Mouse (Mus musculus): ENCODE data around the gene Cyp3a11.
"Not testable (repeated sequence)": the region's sequence is repeated elsewhere in the genome, so short reads cannot be mapped to it uniquely, and the experiment has no call there.

Gene Cyp3a11

GRCm38 (mm10) chr5:145879688-145880087 is at the start of gene Cyp3a11:
TSS of gene Cyp3a11 (minus strand) at chr5:145879964.
- DNase-seq (ENCODE audit: low read depth): no peak

GRCm38 (mm10) chr5:145912912-145913311 is 33.1 kb upstream of the Cyp3a11 start:
- no peak for DNase-seq (ENCODE audit: low read depth)

DNA sequence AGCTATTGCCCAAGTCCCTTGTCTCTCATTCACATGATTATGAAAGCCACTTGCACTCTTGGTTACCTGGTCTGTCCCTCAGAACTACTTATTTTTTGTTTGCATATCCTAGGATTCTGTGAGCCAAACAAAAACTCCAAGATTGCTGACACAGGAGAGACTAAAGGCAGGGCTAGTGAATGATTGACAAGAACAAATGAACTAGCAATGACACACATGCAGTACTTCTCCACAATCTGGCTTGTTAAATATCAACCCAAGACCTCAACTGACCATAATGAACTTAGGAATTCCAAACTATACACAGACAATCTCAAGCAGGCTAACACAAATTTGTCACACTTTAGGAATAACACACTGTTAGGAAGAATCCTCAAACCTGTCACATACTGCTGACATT is 32.0 kb upstream of the Cyp3a11 start:
- DNase-seq (ENCODE audit: low read depth): no peak

GRCm38 (mm10) chr5:145906937-145907336 is 27.2 kb upstream of the Cyp3a11 start:
- not testable (repeated sequence) for DNase-seq (ENCODE audit: low read depth)

GRCm38 (mm10) chr5:145904535-145904934 is 24.8 kb upstream of the Cyp3a11 start:
- no peak for DNase-seq (ENCODE audit: low read depth)

DNA sequence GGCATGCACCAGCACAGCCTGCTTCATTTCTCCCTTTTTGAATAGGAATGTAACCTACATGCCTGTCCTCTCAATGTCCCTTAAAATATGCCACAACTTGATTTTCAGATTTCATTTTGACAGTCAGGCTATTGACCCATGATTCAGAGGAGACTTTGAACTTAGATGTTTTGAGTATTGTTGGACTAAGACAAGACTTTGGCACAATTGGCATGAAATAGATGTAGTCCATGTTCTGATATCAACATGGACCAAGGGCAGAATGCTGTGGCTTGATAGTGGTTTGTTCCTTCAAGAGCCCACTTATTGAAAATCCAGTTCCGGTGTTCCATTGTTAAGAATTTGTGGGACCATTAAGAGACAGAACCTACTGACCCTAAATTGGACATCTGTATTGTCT is 23.6 kb upstream of the Cyp3a11 start:
- DNase-seq (ENCODE audit: low read depth): no peak

GRCm38 (mm10) chr5:145900436-145900990 is 20.7 kb upstream of the Cyp3a11 start:
- no peak for DNase-seq (ENCODE audit: low read depth)

GRCm38 (mm10) chr5:145897271-145897670 is 17.5 kb upstream of the Cyp3a11 start:
- no peak for DNase-seq (ENCODE audit: low read depth)

- no peak for DNase-seq (ENCODE audit: low read depth)
Measured at GRCm38 (mm10) chr5:145881207-145881606, 1.4 kb upstream of the Cyp3a11 start.

- DNase-seq (ENCODE audit: low read depth): not testable (repeated sequence)
Measured at GRCm38 (mm10) chr5:145867433-145867832, 12.3 kb downstream of the Cyp3a11 start.

DNA sequence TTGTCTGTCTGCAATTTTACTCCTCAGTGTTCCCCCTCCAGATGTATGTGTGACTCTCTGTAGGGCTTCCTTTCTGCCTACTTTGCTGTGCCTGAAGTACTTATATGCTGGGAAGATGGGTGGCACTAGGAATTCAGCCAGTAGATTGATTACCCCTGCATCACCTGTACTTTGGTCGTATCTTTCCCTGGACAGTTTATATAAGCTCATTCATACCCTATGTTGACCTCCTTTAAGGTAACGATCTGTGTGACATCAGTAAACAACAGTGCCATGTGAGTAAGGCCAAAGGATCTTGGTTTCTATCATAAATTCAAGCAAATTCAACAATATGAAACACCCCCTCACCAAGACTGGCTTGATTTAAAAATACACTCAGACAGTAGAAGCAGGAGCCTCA is 74.0 kb downstream of the Cyp3a11 start, which contains the start of gene Cyp3a44:
Gene Cyp3a44, minus strand, starts transcription at position 79 of the 400 bp plus-strand sequence.
- DNase-seq (ENCODE audit: low read depth): not testable (repeated sequence)

All from c-Kit-positive CD71-negative TER-119-negative erythroid progenitor cells, embryonic 14.5 days (primary cell).